Mouse (Mus musculus): ENCODE results near the gene Il12a. TPM values are rescaled to one million over a fixed set of nuclear protein-coding genes. Genes with fewer than 3 reads are reported as not detected.

Gene Il12a
- 0.20 and 0.87 TPM in 2 replicates for polyA plus RNA-seq (2012; rRNA removed)

GRCm38 (mm10) chr3:68690344-68690743, at the start of gene Il12a:
Il12a (plus strand) TSS chr3:68690644.

Other genes with a start within 250 kb of the Il12a start
- 0.53 and 1.1 TPM in 2 replicates for gene 1110032F04Rik, start 178.9 kb downstream of the Il12a start, polyA plus RNA-seq (2012; rRNA removed)